Comparison of ENCODE assay signal across 31 mouse cellular contexts in genomic region chr5:139506207-139506606, GRCm38 (mm10). TPM values are rescaled to one million over a fixed set of nuclear protein-coding genes. Genes with fewer than 3 reads are reported as not detected.
DNase-seq lines count a peak whose midpoint lies in the region; ATAC-seq and TF ChIP-seq lines count a peak whose summit lies in the region.
"Had no signal": no experiment of that assay in that cellular context is flagged by ENCODE, and none has a peak within 500 bp of the region (broad histone marks: within the 10 kb centered on the region; RNA-seq: fewer than 3 reads in every experiment).

No protein-coding gene starts in this region.

- no peak overlapping the region for H3K27ac ChIP-seq in embryonic facial prominence, embryonic 14.5 days (replicated peaks; ENCODE audit: low read depth, low read length)
- H3K27ac ChIP-seq in embryonic facial prominence, embryonic 10.5 days (replicated peaks): no peak overlapping the region
- H3K27ac ChIP-seq in MEL (ENCODE audit: control insufficient read depth, low read depth, low read length): no peak overlapping the region
- no peak overlapping the region for H3K27ac ChIP-seq in forebrain, embryonic 16.5 days (ENCODE audit: low read length)
- H3K27ac ChIP-seq: forebrain, embryonic 12.5 days; hindbrain, embryonic 12.5 days; kidney, postnatal 0 days; midbrain, embryonic 12.5 days; stomach, embryonic 15.5 days had no signal

- no peaks in the 10 kb centered on the region for H3K4me1 ChIP-seq in embryonic facial prominence, embryonic 14.5 days (ENCODE audit: control insufficient read depth, insufficient read depth, low read length)
- H3K4me1 ChIP-seq in embryonic facial prominence, embryonic 10.5 days: no peaks in the 10 kb centered on the region
- peaks cover 0 to 8% of the 10 kb centered on the region in 2 experiments; a peak in 1 of 4 replicates for H3K4me1 ChIP-seq in MEL (ENCODE audit: control insufficient read depth in 1 of 2, insufficient read depth in 2 of 2, low read length in 2 of 2)
- no peaks in the 10 kb centered on the region for H3K4me1 ChIP-seq in forebrain, embryonic 16.5 days (replicated peaks; ENCODE audit: control insufficient read depth, insufficient read depth, low read length)
- H3K4me1 ChIP-seq: hindbrain, embryonic 12.5 days; midbrain, embryonic 12.5 days; stomach, embryonic 15.5 days had no signal

- no peaks in the 10 kb centered on the region for H3K79me2 ChIP-seq in MEL (ENCODE audit: control insufficient read depth, insufficient read depth, low read length, poor library complexity)

- whole genome bisulfite sequencing in embryonic facial prominence, embryonic 14.5 days: 14% methylated on average over 4 of the region's 5 CpGs
- 22% methylated on average over 5 of the region's 5 CpGs for WGBS in embryonic facial prominence, embryonic 10.5 days
- 21% methylated on average over 5 of the region's 5 CpGs for WGBS in forebrain, embryonic 16.5 days

- DNase-seq in embryonic facial prominence, embryonic 14.5 days (ENCODE audit: low spot score): peak; percentile 36
- DNase-seq in embryonic facial prominence, embryonic 10.5 days (ENCODE audit: low spot score): no peak
- peak; percentile 46 for DNase-seq in A20 (ENCODE audit: low read depth, low spot score)
- DNase-seq in MEL (ENCODE audit: low read depth, low spot score): peak; percentile 85
- DNase-seq in retina, embryonic 14.5 days (ENCODE audit: low spot score): peak; percentile 25
- no peak for DNase-seq in gastrocnemius, postnatal 4 days (ENCODE audit: low spot score in 2 of 2)
- no peak for DNase-seq in spleen, postnatal 10 days (ENCODE audit: low spot score in 2 of 2)
- DNase-seq: adrenal gland, postnatal 10 days; B cell, adult 2 months; cerebellum, adult 8-10 months; gastrocnemius, postnatal 36 days; kidney, adult 2 months; lung, adult 18-20 months; lung, postnatal 10 days; right cerebral cortex, postnatal 4 days had no signal

- TF ChIP-seq CTCF in MEL (IDR thresholded peaks at IDR 0.05 in 2 of 3, conservative IDR thresholded peaks at IDR 0.05 in 1 of 3; ENCODE audit: control insufficient read depth in 1 of 3, insufficient read depth in 1 of 3, low read depth in 2 of 3, low read length in 3 of 3, poor library complexity in 1 of 3, severe bottlenecking in 1 of 3): no peak

- H3K4me3 ChIP-seq in embryonic facial prominence, embryonic 14.5 days (ENCODE audit: low read depth, low read length): no peak overlapping the region
- H3K4me3 ChIP-seq in embryonic facial prominence, embryonic 10.5 days: no peak overlapping the region
- peak overlapping the region in 1 of 2 experiments; percentile 38; a peak in 1 of 4 replicates for H3K4me3 ChIP-seq in MEL (ENCODE audit: control insufficient read depth in 1 of 2, insufficient read depth in 1 of 2, low read depth in 2 of 2, low read length in 2 of 2)
- no peak overlapping the region for H3K4me3 ChIP-seq in forebrain, embryonic 16.5 days (replicated peaks; ENCODE audit: low read length)
- H3K4me3 ChIP-seq: forebrain, embryonic 12.5 days; hindbrain, embryonic 12.5 days; midbrain, embryonic 12.5 days; stomach, embryonic 15.5 days had no signal

- H3K27me3 ChIP-seq in embryonic facial prominence, embryonic 14.5 days (replicated peaks; ENCODE audit: control insufficient read depth, insufficient read depth, low read length): peaks cover 16% of the 10 kb centered on the region
- H3K27me3 ChIP-seq in embryonic facial prominence, embryonic 10.5 days (replicated peaks; ENCODE audit: low read depth, poor library complexity, severe bottlenecking): peaks cover 40% of the 10 kb centered on the region
- H3K27me3 ChIP-seq in MEL (ENCODE audit: control insufficient read depth in 1 of 2, insufficient read depth in 2 of 2, low read length in 2 of 2): peaks cover 0 to 3% of the 10 kb centered on the region in 2 experiments; a peak in 1 of 4 replicates
- H3K27me3 ChIP-seq in forebrain, embryonic 16.5 days (replicated peaks; ENCODE audit: control insufficient read depth, insufficient read depth, low read length): peaks cover 20% of the 10 kb centered on the region

- no peaks in the 10 kb centered on the region for H3K9me3 ChIP-seq in embryonic facial prominence, embryonic 14.5 days (ENCODE audit: control insufficient read depth, low read length)
- H3K9me3 ChIP-seq in embryonic facial prominence, embryonic 10.5 days: no peaks in the 10 kb centered on the region
- no peaks in the 10 kb centered on the region for H3K9me3 ChIP-seq in MEL (replicated peaks; ENCODE audit: insufficient read depth, low read length)
- H3K9me3 ChIP-seq in forebrain, embryonic 16.5 days (ENCODE audit: control insufficient read depth, low read length): no peaks in the 10 kb centered on the region
- H3K9me3 ChIP-seq: forebrain, embryonic 12.5 days; hindbrain, embryonic 12.5 days; midbrain, embryonic 12.5 days; stomach, embryonic 15.5 days had no signal

- H3K36me3 ChIP-seq in embryonic facial prominence, embryonic 14.5 days (ENCODE audit: control insufficient read depth, insufficient read depth, low read length): no peaks in the 10 kb centered on the region
- no peaks in the 10 kb centered on the region for H3K36me3 ChIP-seq in embryonic facial prominence, embryonic 10.5 days (replicated peaks)
- no peaks in the 10 kb centered on the region; a peak in 1 of 4 replicates for H3K36me3 ChIP-seq in MEL (ENCODE audit: control insufficient read depth in 1 of 2, insufficient read depth in 2 of 2, low read length in 2 of 2)
- no peaks in the 10 kb centered on the region for H3K36me3 ChIP-seq in forebrain, embryonic 16.5 days (ENCODE audit: control insufficient read depth, insufficient read depth)
- H3K36me3 ChIP-seq: forebrain, embryonic 12.5 days; hindbrain, embryonic 12.5 days; midbrain, embryonic 12.5 days; stomach, embryonic 15.5 days had no signal

- ATAC-seq in embryonic facial prominence, embryonic 14.5 days (ENCODE audit: low read depth): no peak
- ATAC-seq in forebrain, embryonic 16.5 days: no peak
- ATAC-seq: inflammation-experienced regulatory T-cells, adult 6 months; Patski had no signal

- no peak overlapping the region for H3K9ac ChIP-seq in embryonic facial prominence, embryonic 14.5 days (ENCODE audit: low read depth, low read length)
- no peak overlapping the region for H3K9ac ChIP-seq in MEL (ENCODE audit: control insufficient read depth, low read depth, low read length, poor library complexity, severe bottlenecking)
- H3K9ac ChIP-seq in forebrain, embryonic 16.5 days (replicated peaks; ENCODE audit: low read depth, low read length): no peak overlapping the region
- H3K9ac ChIP-seq: forebrain, embryonic 12.5 days; hindbrain, embryonic 12.5 days; midbrain, embryonic 12.5 days; stomach, embryonic 15.5 days had no signal

- TF ChIP-seq RAD21 in MEL (IDR thresholded peaks at IDR 0.05; ENCODE audit: low read depth, low read length): no peak

- no peak overlapping the region for H3K4me2 ChIP-seq in embryonic facial prominence, embryonic 14.5 days (ENCODE audit: low read depth, low read length)
- no peak overlapping the region for H3K4me2 ChIP-seq in forebrain, embryonic 16.5 days (ENCODE audit: low read length)
- H3K4me2 ChIP-seq: forebrain, embryonic 12.5 days; hindbrain, embryonic 12.5 days; liver, embryonic 11.5 days; midbrain, embryonic 12.5 days; stomach, embryonic 15.5 days had no signal

- no peak for TF ChIP-seq EP300 in MEL (IDR thresholded peaks at IDR 0.05; ENCODE audit: low read depth in 1 of 2, low read length in 2 of 2)

- no peak for TF ChIP-seq POLR2A in MEL (IDR thresholded peaks at IDR 0.05; ENCODE audit: control insufficient read depth in 1 of 2, insufficient read depth in 1 of 2, low read depth in 1 of 2, low read length in 2 of 2, poor library complexity in 1 of 2)

TF ChIP-seq in MEL, 35 proteins besides CTCF, POLR2A, EP300 and RAD21:
- peak; percentile 47; the same call in 1 of the 2 replicates for TF ChIP-seq MXI1 (IDR thresholded peaks at IDR 0.05; ENCODE audit: low read depth, low read length)
- peak; percentile 56 for TF ChIP-seq SIN3A (IDR thresholded peaks at IDR 0.05; ENCODE audit: low read length)
- no peak for TF ChIP-seq NELFE (IDR thresholded peaks at IDR 0.05; ENCODE audit: low read depth, low read length)

RNA-seq across cellular contexts. Expression of gene Zfand2a, which starts 21.9 kb away (rescaled TPM):
- polyA plus RNA-seq in embryonic facial prominence, embryonic 14.5 days (2014; fragmentation: Nextera tagmentation; extraction: Ambion mirVana): 5.4 and 10.8 TPM in 2 replicates
- 10.2 and 12.5 TPM in 2 replicates for polyA plus RNA-seq in embryonic facial prominence, embryonic 10.5 days (2016; fragmentation: Nextera tagmentation; extraction: Ambion mirVana)
- total RNA-seq in MEL (2012; rRNA removed): 12.4 and 13.8 TPM in 2 replicates
- 10 to 100 TPM in 1 of 2 experiments, not detected in 1; 15.3 TPM for polyA plus RNA-seq in MEL (2012; ENCODE audit: insufficient read depth in 1 of 2, insufficient read length in 2 of 2, low read depth in 1 of 2, low replicate concordance in 2 of 2, missing spikeins in 1 of 2)
- polyA plus RNA-seq in forebrain, embryonic 16.5 days (2015; fragmentation: Nextera tagmentation; extraction: Ambion mirVana): 18.8 and 21.4 TPM in 2 replicates
- total RNA-seq in gastrocnemius, postnatal 4 days (2021): 10 to 100 TPM; 13.6 to 13.7 TPM

RNA-seq across cellular contexts. Expression of gene Uncx, which starts 37.1 kb away (rescaled TPM):
- polyA plus RNA-seq in embryonic facial prominence, embryonic 14.5 days (2014; fragmentation: Nextera tagmentation; extraction: Ambion mirVana): 2.5 and 2.9 TPM in 2 replicates
- 3.3 and 4.7 TPM in 2 replicates for polyA plus RNA-seq in embryonic facial prominence, embryonic 10.5 days (2016; fragmentation: Nextera tagmentation; extraction: Ambion mirVana)
- not detected in 2 replicates for total RNA-seq in MEL (2012; rRNA removed)
- polyA plus RNA-seq in MEL (2012; ENCODE audit: insufficient read depth in 1 of 2, insufficient read length in 2 of 2, low read depth in 1 of 2, low replicate concordance in 2 of 2, missing spikeins in 1 of 2): not detected
- polyA plus RNA-seq in forebrain, embryonic 16.5 days (2015; fragmentation: Nextera tagmentation; extraction: Ambion mirVana): 1.6 and 6.4 TPM in 2 replicates
- total RNA-seq in gastrocnemius, postnatal 4 days (2021): not detected
- total RNA-seq: adrenal gland, postnatal 10 days; gastrocnemius, adult 18-20 months; gastrocnemius, postnatal 36 days; heart, adult 8-10 months; heart, postnatal 25 days; megakaryocyte progenitor cell, adult 5-6 weeks; monocyte, adult 5-6 weeks; neutrophil, adult 5-6 weeks had no signal
- polyA plus RNA-seq: heart, embryonic 14.5 days; inflammation-experienced regulatory T-cells, adult 6 months; liver, embryonic 11.5 days; Patski had no signal

RNA-seq across cellular contexts. Expression of gene 3110082I17Rik, which starts 45.9 kb away (rescaled TPM):
- polyA plus RNA-seq in embryonic facial prominence, embryonic 14.5 days (2014; fragmentation: Nextera tagmentation; extraction: Ambion mirVana): 24.7 and 30.9 TPM in 2 replicates
- polyA plus RNA-seq in embryonic facial prominence, embryonic 10.5 days (2016; fragmentation: Nextera tagmentation; extraction: Ambion mirVana): 58.2 and 58.5 TPM in 2 replicates
- 43.2 and 58.1 TPM in 2 replicates for total RNA-seq in MEL (2012; rRNA removed)
- polyA plus RNA-seq in MEL (2012; ENCODE audit: insufficient read depth in 1 of 2, insufficient read length in 2 of 2, low read depth in 1 of 2, low replicate concordance in 2 of 2, missing spikeins in 1 of 2): 10 to 100 TPM in 1 of 2 experiments, not detected in 1; 79.5 TPM
- polyA plus RNA-seq in forebrain, embryonic 16.5 days (2015; fragmentation: Nextera tagmentation; extraction: Ambion mirVana): 21.4 and 22.7 TPM in 2 replicates
- total RNA-seq in gastrocnemius, postnatal 4 days (2021): 10 to 100 TPM; 12.3 to 12.6 TPM

Comparison
In these comparisons a context has a peak if more than half of its experiments do, and no peak if none do; other contexts are left out.
1. DNase-seq: peak in embryonic facial prominence, embryonic 14.5 days (single experiment), A20 (single experiment), MEL (single experiment) and retina, embryonic 14.5 days (single experiment); none in embryonic facial prominence, embryonic 10.5 days (single experiment), gastrocnemius, postnatal 4 days (0 of 2) and spleen, postnatal 10 days (0 of 2).